In the genomic region with DNA sequence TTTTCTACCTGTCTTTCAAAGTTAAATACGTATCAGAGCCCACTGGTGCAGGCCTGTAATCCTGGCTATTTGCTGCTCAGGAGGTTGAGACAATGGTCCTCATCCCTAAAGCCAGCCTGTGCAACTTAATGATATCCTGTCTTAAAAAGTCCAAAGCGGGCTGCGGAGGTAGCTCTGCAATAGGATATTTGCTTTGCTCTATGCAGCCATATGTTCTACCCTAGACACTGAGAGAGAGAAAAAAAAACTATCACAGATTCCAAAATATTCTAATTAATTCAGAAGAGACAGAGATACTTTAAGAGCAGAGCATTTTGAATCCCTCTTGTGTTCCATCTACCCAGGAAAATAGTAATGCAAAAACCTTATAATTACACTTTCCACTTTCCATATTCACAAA, we compare ENCODE assay signal across 16 mouse cellular contexts. TPM values are rescaled to one million over a fixed set of nuclear protein-coding genes. Genes with fewer than 3 reads are reported as not detected.
"Had no signal": no experiment of that assay in that cellular context is flagged by ENCODE, and none has a peak within 500 bp of the region (broad histone marks: within the 10 kb centered on the region; RNA-seq: fewer than 3 reads in every experiment).

No protein-coding gene starts in this region.

- H3K4me3 ChIP-seq: neural tube, embryonic 13.5 days; neural tube, embryonic 15.5 days; stomach, embryonic 15.5 days had no signal

- DNase-seq: retina, postnatal 1 day; right cerebral cortex, adult 18-20 months; right cerebral cortex, postnatal 14 days; right cerebral cortex, postnatal 25 days; right cerebral cortex, postnatal 4 days; spleen, adult 18-20 months; thymus, adult 18-20 months; thymus, adult 2 months; thymus, postnatal 14 days; thymus, postnatal 25 days; thymus, postnatal 36 days; thymus, postnatal 4 days had no signal

- H3K4me1 ChIP-seq: neural tube, embryonic 13.5 days; neural tube, embryonic 15.5 days; stomach, embryonic 15.5 days had no signal

- H3K27ac ChIP-seq: neural tube, embryonic 13.5 days; neural tube, embryonic 15.5 days; stomach, embryonic 15.5 days; stomach, postnatal 0 days had no signal

RNA-seq across cellular contexts. Expression of a gene that starts 44.9 kb away (rescaled TPM):
- polyA plus RNA-seq: stomach, postnatal 0 days had no signal
